Mouse (Mus musculus) spleen, adult 2 months (tissue): ENCODE measurements around the gene Hoxb5.

ENCODE experiments used
- CTCF ChIP-seq: fragments of 200-500 bp; IDR thresholded peaks from 2 replicates; pipeline ENCODE4 v1.5.1; 2011; ENCODE audit warnings: mild to moderate bottlenecking, inconsistent platforms; ENCODE audit not compliant: insufficient read depth, insufficient read length, insufficient replicate concordance; ENCODE audit errors: extremely low read depth
- POLR2A ChIP-seq: fragments of 200-500 bp; IDR thresholded peaks from 2 replicates; pipeline ENCODE4 v1.6.1; 2011; ENCODE audit warnings: low read depth, low read length, inconsistent platforms

- TF ChIP-seq CTCF (no peak), POLR2A (no peak)
These were observed 44.6 kb downstream of the Hoxb5 start for GRCm38 (mm10) chr11:96347717-96348116.
